Mouse (Mus musculus) ES-E14 (cell line): ENCODE measurements around the gene Mettl18. TPM values are rescaled to one million over a fixed set of nuclear protein-coding genes. Genes with fewer than 3 reads are reported as not detected.

Experiments
- DNase-seq: peaks from one replicate; pipeline ENCODE4 v3.0.0-alpha.2; 2013; ENCODE audit warnings: low read depth, low spot score
- H3K27ac ChIP-seq: 2 replicates; pipeline ENCODE4 v1.5.1; 2012; ENCODE audit warnings: low read depth, mild to moderate bottlenecking, low read length, moderate library complexity, mixed read lengths; ENCODE audit not compliant: poor library complexity, insufficient read depth, severe bottlenecking
- H3K36me3 ChIP-seq: 2 replicates; pipeline ENCODE4 v1.6.1; 2012; ENCODE audit warnings: mild to moderate bottlenecking, low read length, moderate library complexity, mixed read lengths; ENCODE audit not compliant: control insufficient read depth, poor library complexity, insufficient read depth, severe bottlenecking
- H3K4me1 ChIP-seq, 2 experiments: fragments of 150-350 bp in 1 of 2; sonication (generic) in 1 of 2; 2 replicates each; pipeline ENCODE4 v1.6.1; 2012; ENCODE audit warnings: low read length in 2 of 2, mild to moderate bottlenecking in 1 of 2, mixed read lengths in 1 of 2; ENCODE audit not compliant: control insufficient read depth in 2 of 2, insufficient read depth in 2 of 2, poor library complexity in 1 of 2
- H3K4me3 ChIP-seq, 2 experiments: fragments of 150-350 bp in 1 of 2; sonication (generic) in 1 of 2; 2 replicates each; pipeline ENCODE4 v1.5.1; 2012; ENCODE audit warnings: low read length in 2 of 2, low read depth in 1 of 2, mild to moderate bottlenecking in 1 of 2, mixed read lengths in 1 of 2; ENCODE audit not compliant: insufficient read depth in 1 of 2, poor library complexity in 1 of 2, severe bottlenecking in 1 of 2
- H3K9ac ChIP-seq: 2 replicates; pipeline ENCODE4 v1.6.1; 2012; ENCODE audit warnings: low read depth, mild to moderate bottlenecking, low read length, mixed read lengths; ENCODE audit not compliant: poor library complexity, insufficient read depth, severe bottlenecking
- H3K9me3 ChIP-seq: fragments of 150-350 bp; sonication (generic); 2 replicates; pipeline ENCODE4 v1.6.1; 2012; ENCODE audit warnings: low read depth, mild to moderate bottlenecking, low read length; ENCODE audit not compliant: control insufficient read depth, insufficient read depth
- CHD2 ChIP-seq: IDR thresholded peaks from 2 replicates; pipeline ENCODE4 v1.6.1; 2014; ENCODE audit warnings: mild to moderate bottlenecking, low read depth, low read length, inconsistent platforms
- HCFC1 ChIP-seq: IDR thresholded peaks from 2 replicates; pipeline ENCODE4 v1.6.1; 2012; ENCODE audit warnings: low read length, inconsistent platforms, borderline replicate concordance; ENCODE audit not compliant: insufficient read depth
- MAFK ChIP-seq: IDR thresholded peaks from 2 replicates; pipeline ENCODE4 v1.6.1; 2014; ENCODE audit warnings: mild to moderate bottlenecking, low read depth, low read length, inconsistent platforms; ENCODE audit not compliant: insufficient read depth
- ZC3H11A ChIP-seq: IDR thresholded peaks from 2 replicates; pipeline ENCODE4 v1.6.1; 2012; ENCODE audit warnings: low read depth, mild to moderate bottlenecking, inconsistent platforms, low read length, borderline replicate concordance
- ZNF384 ChIP-seq: IDR thresholded peaks from 2 replicates; pipeline ENCODE4 v1.6.1; 2012; ENCODE audit warnings: low read depth, low read length, inconsistent platforms
- in situ Hi-C, 2 experiments: fragments of 600-800 bp; cut with MboI; formaldehyde crosslinking; loops; one replicate each; pipeline ENCODE4 v1.15.1; 2025; ENCODE audit warnings: low sequenced_read_pairs in 2 of 2, inconsistent platforms in 1 of 2; ENCODE audit not compliant: unreplicated experiment in 2 of 2
- total RNA-seq: library from RNA; depleted of rRNA; stranded (reverse); fragments of 300-350 nt; gene quantifications from 2 replicates; pipeline ENCODE4 v1.2.3, GENCODE M21; 2012

Mettl18 gene
- total RNA-seq, 1 experiment, result 9.1 TPM

GRCm38 (mm10) chr1:163974471-163974870, 20.2 kb upstream of the Mettl18 start:
- in situ Hi-C loops, result no loop called here
- no peak overlapping the region for H3K4me3 ChIP-seq
- no peak for DNase-seq
- peaks cover 6% of the 10 kb centered on the region; the same call in 1 of the 2 replicates for H3K36me3 ChIP-seq
- H3K4me1 ChIP-seq, result no peaks in the 10 kb centered on the region
- no peaks in the 10 kb centered on the region for H3K9me3 ChIP-seq
- TF ChIP-seq CHD2, result no peak
- TF ChIP-seq ZNF384, result no peak
- TF ChIP-seq MAFK, result no peak
- no peak for TF ChIP-seq HCFC1
- no peak for TF ChIP-seq ZC3H11A
- no peak overlapping the region for H3K27ac ChIP-seq
- H3K9ac ChIP-seq, result no peak overlapping the region

GRCm38 (mm10) chr1:163975088-163975487, 19.6 kb upstream of the Mettl18 start:
- Histone ChIP-seq H3K9me3 (no peaks in the 10 kb centered on the region), H3K4me1 (no peaks in the 10 kb centered on the region), H3K27ac (no peak overlapping the region), H3K36me3 (peaks cover 8% of the 10 kb centered on the region), H3K4me3 (no peak overlapping the region), H3K9ac (no peak overlapping the region)
- TF ChIP-seq CHD2 (no peak), MAFK (no peak), HCFC1 (no peak)
- in situ Hi-C loops, result loop anchor here (25.0 kb wide), 1 partner anchor 1263 kb away; no protein-coding TSS in a partner anchor
- DNase-seq, result no peak

GRCm38 (mm10) chr1:163976515-163976914, 18.2 kb upstream of the Mettl18 start:
- Histone ChIP-seq H3K4me3 (no peak overlapping the region), H3K4me1 (no peaks in the 10 kb centered on the region), H3K36me3 (peaks cover 11% of the 10 kb centered on the region), H3K27ac (no peak overlapping the region), H3K9me3 (no peaks in the 10 kb centered on the region), H3K9ac (no peak overlapping the region)
- no peak for DNase-seq
- in situ Hi-C loops, result loop anchor here (25.0 kb wide), 1 partner anchor 1264 kb away; no protein-coding TSS in a partner anchor
- no peak for TF ChIP-seq ZC3H11A
- TF ChIP-seq MAFK, result no peak
- no peak for TF ChIP-seq ZNF384
- no peak for TF ChIP-seq CHD2
- no peak for TF ChIP-seq HCFC1

DNA sequence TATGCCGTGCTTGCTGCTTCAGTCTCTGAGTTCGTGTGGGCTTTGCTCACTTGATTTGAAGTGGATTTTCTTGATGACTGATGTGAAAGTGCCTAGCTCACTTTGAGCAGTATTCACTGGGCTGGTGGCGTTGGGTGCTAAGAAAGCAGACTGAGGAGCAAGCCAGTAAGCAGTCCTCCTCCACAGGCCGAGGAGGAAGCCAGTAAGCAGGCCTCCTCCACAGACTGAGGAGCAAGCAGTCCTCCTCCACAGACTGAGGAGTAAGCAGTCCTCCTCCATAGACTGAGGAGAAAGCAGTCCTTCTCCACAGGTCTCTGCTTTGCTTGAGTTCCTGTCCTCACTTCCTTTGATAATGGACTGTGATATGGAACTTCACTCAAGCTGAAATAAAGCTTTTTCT, 2.3 kb upstream of the Mettl18 start:
- DNase-seq, result no peak
- Histone ChIP-seq H3K4me3 (no peak overlapping the region), H3K9ac (peak overlapping the region; percentile 32; the same call in 1 of the 2 replicates), H3K9me3 (no peaks in the 10 kb centered on the region), H3K27ac (no peak overlapping the region), H3K36me3 (peaks cover 9% of the 10 kb centered on the region), H3K4me1 (peaks cover 1 to 3% of the 10 kb centered on the region in 2 experiments; a peak in 1 of 4 replicates)
- TF ChIP-seq ZNF384 (no peak), CHD2 (no peak), ZC3H11A (no peak), HCFC1 (no peak), MAFK (no peak)
- in situ Hi-C loops, result loop anchor here (25.0 kb wide), 1 partner anchor 1280 kb away; no protein-coding TSS in a partner anchor

DNA sequence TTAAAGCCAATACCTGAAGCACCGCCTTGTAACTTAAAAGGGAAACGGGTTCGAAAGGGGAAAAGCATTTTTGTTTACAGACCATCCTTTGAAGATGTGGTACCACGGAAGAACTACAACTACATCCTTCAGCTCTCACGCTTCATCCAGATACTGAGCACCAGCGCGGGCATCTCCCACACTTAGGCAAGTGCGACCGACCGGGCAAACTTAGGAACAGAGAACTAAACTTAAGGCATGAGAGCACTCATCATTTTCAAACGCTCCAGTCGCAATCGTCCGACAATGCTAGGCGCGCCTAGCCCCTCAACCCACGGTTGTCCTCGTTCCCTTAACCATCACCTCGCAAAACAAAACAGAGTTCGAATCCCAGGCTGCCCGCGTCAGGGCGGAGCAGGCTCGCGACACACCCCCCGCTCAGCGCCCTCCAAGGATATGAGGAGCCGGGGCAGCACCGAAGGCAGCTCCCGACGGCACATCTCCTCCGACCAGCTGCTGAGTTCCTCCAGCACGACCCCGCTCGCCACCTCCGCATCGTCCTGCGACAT, 442 bp upstream of the Mettl18 start:
- no peak for DNase-seq
- in situ Hi-C loops, result loop anchor here (25.0 kb wide), 1 partner anchor 1282 kb away; no protein-coding TSS in a partner anchor
- Histone ChIP-seq H3K4me3 (peak overlapping the region; percentile 79 to 99), H3K9ac (peak overlapping the region; percentile 84), H3K4me1 (peaks cover 1 to 3% of the 10 kb centered on the region in 2 experiments; a peak in 1 of 4 replicates), H3K9me3 (no peaks in the 10 kb centered on the region), H3K27ac (no peak overlapping the region), H3K36me3 (peaks cover 9% of the 10 kb centered on the region)
- TF ChIP-seq ZC3H11A (no peak), MAFK (no peak), ZNF384 (no peak), HCFC1 (no peak), CHD2 (no peak)
